Mouse (Mus musculus) kidney, adult 2 months (tissue): ENCODE results near the gene Tmem269.

ENCODE experiments used
- CTCF ChIP-seq: fragments of 200-500 bp; conservative IDR thresholded peaks from 2 replicates; pipeline ENCODE4 v1.5.1; 2011; ENCODE audit warnings: low read depth, mild to moderate bottlenecking, control low read depth, low read length, moderate library complexity, mixed read lengths; ENCODE audit not compliant: insufficient read depth, insufficient read length
- POLR2A ChIP-seq: fragments of 200-500 bp; IDR thresholded peaks from one replicate; pipeline ENCODE4 v1.6.1; 2011; ENCODE audit warnings: low read depth, low read length, control low read depth

- TF ChIP-seq POLR2A (no peak), CTCF (no peak)
Measured at GRCm38 (mm10) chr4:119167068-119167467, 50.9 kb downstream of the Tmem269 start.
